Mouse (Mus musculus) retina, embryonic 14.5 days (tissue): ENCODE results near the gene Gm21440.
"Not testable (repeated sequence)": the region's sequence is repeated elsewhere in the genome, so short reads cannot be mapped to it uniquely, and the experiment has no call there.

ENCODE experiments used
- DNase-seq: peaks from one replicate; pipeline ENCODE4 v3.0.0-alpha.2; 2015; ENCODE audit warnings: low spot score

Gene Gm21440

DNA sequence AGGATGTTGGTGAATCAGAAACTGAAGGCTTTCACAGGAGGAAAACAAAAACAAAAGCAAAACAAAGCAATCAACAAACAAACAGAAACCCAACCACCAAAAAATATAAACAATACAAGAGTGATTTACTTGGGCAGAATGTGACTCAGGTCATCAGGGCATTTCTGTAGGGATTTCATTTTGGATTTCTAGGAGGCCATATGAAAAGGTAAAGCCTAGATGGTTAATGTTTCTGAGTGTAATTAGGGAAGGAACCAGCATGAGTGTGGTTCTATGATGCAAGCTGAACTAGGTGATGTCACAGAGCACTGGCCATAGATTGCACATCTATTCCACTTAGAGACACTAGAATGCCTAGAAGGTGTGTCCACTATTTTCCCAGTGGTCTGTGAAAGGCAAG, at the start of gene Gm21440, which contains the start of gene Gm21454:
Gm21440 (plus strand) TSS at position 301 of the 400 bp plus-strand sequence.
Gm21454 (plus strand) TSS at position 352 of the 400 bp plus-strand sequence.
- not testable (repeated sequence) for DNase-seq

DNA sequence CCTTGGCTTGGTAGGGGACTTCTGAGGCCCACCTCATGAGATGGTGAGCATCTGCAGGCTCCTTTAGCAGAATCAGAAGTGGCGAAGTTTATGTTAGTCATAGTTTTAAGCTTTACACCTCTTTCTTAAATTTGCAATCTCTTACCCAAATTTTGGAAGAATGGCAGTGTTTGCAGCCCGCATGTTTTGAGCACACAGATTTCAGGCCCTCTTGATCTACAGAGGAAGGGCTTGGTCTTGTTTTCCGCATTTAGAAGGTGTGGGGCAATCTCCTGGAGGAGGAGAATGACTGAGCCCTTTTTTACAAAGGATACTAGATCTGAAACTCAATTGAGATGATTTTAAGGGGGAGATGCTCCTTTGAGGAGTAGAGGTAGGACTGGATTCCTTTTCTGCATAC, 28.4 kb upstream of the Gm21440 start, which contains the start of gene Gm21828:
Gm21828 (minus strand) TSS at position 101 of the 400 bp plus-strand sequence.
- DNase-seq = not testable (repeated sequence)
